Mouse (Mus musculus): ENCODE results near the gene Slfn8. TPM values are rescaled to one million over a fixed set of nuclear protein-coding genes. Genes with fewer than 3 reads are reported as not detected.
A peak's percentile ranks its signal among the peaks of the same experiment; 100 is the strongest.
"Not testable (repeated sequence)": the region's sequence is repeated elsewhere in the genome, so short reads cannot be mapped to it uniquely, and the experiment has no call there.

The Slfn8 gene
- polyA plus RNA-seq, 1 experiment from 2014 or later = 0.28 TPM

- H3K4me3 ChIP-seq (ENCODE audit: low read depth, low read length); H3K9me3 ChIP-seq (ENCODE audit: control insufficient read depth, low read length); H3K4me2 ChIP-seq (replicated peaks; ENCODE audit: low read depth, low read length); DNase-seq (ENCODE audit: low spot score); H3K27ac ChIP-seq (ENCODE audit: low read depth, low read length); H3K36me3 ChIP-seq (ENCODE audit: control insufficient read depth, insufficient read depth, low read length); H3K9ac ChIP-seq (ENCODE audit: low read depth, low read length); H3K27me3 ChIP-seq (ENCODE audit: control insufficient read depth, insufficient read depth, low read length); H3K4me1 ChIP-seq (replicated peaks; ENCODE audit: control insufficient read depth, insufficient read depth, low read length); ATAC-seq (ENCODE audit: low FRiP score): not testable (repeated sequence)
- WGBS = 80% methylated on average over 18 of the region's 18 CpGs
Measured at GRCm38 (mm10) chr11:83019561-83020519, 770 bp downstream of the Slfn8 start.

- H3K9me3 ChIP-seq (ENCODE audit: control insufficient read depth, low read length) = no peaks in the 10 kb centered on the region
- no peaks in the 10 kb centered on the region for H3K36me3 ChIP-seq (ENCODE audit: control insufficient read depth, insufficient read depth, low read length)
- DNase-seq (ENCODE audit: low spot score) = no peak
- ATAC-seq (ENCODE audit: low FRiP score) = no peak
- no peak overlapping the region for H3K4me3 ChIP-seq (ENCODE audit: low read depth, low read length)
- no peak overlapping the region for H3K9ac ChIP-seq (ENCODE audit: low read depth, low read length)
- no peaks in the 10 kb centered on the region for H3K4me1 ChIP-seq (replicated peaks; ENCODE audit: control insufficient read depth, insufficient read depth, low read length)
- no peak overlapping the region for H3K27ac ChIP-seq (ENCODE audit: low read depth, low read length)
- no peaks in the 10 kb centered on the region for H3K27me3 ChIP-seq (ENCODE audit: control insufficient read depth, insufficient read depth, low read length)
- H3K4me2 ChIP-seq (replicated peaks; ENCODE audit: low read depth, low read length) = no peak overlapping the region
Measured at GRCm38 (mm10) chr11:83016093-83016492, 4.5 kb downstream of the Slfn8 start.

- no peaks in the 10 kb centered on the region for H3K36me3 ChIP-seq (ENCODE audit: control insufficient read depth, insufficient read depth, low read length)
- H3K9ac ChIP-seq (ENCODE audit: low read depth, low read length) = no peak overlapping the region
- H3K4me3 ChIP-seq (ENCODE audit: low read depth, low read length) = no peak overlapping the region
- no peaks in the 10 kb centered on the region for H3K4me1 ChIP-seq (replicated peaks; ENCODE audit: control insufficient read depth, insufficient read depth, low read length)
- H3K9me3 ChIP-seq (ENCODE audit: control insufficient read depth, low read length) = no peaks in the 10 kb centered on the region
- ATAC-seq (ENCODE audit: low FRiP score) = no peak
- no peak for DNase-seq (ENCODE audit: low spot score)
- no peak overlapping the region for H3K4me2 ChIP-seq (replicated peaks; ENCODE audit: low read depth, low read length)
- H3K27ac ChIP-seq (ENCODE audit: low read depth, low read length) = no peak overlapping the region
- H3K27me3 ChIP-seq (ENCODE audit: control insufficient read depth, insufficient read depth, low read length) = no peaks in the 10 kb centered on the region
- WGBS = 78% methylated on average over 1 of the region's 1 CpGs
Measured at GRCm38 (mm10) chr11:83013356-83013755, 7.3 kb downstream of the Slfn8 start.

GRCm38 (mm10) chr11:82991469-82992166 is 29.0 kb downstream of the Slfn8 start, which contains the start of gene Slfn9:
TSS of gene Slfn9 (minus strand) at chr11:82991830.
- H3K4me1 ChIP-seq (replicated peaks; ENCODE audit: control insufficient read depth, insufficient read depth, low read length) = no peaks in the 10 kb centered on the region; the same call in 1 of the 2 replicates
- peak within 1 kb of the TSS; percentile 30 for H3K4me3 ChIP-seq (ENCODE audit: low read depth, low read length)
- H3K36me3 ChIP-seq (ENCODE audit: control insufficient read depth, insufficient read depth, low read length) = no peaks in the 10 kb centered on the region
- ATAC-seq (ENCODE audit: low FRiP score) = no peak
- H3K27me3 ChIP-seq (ENCODE audit: control insufficient read depth, insufficient read depth, low read length) = peaks cover 3% of the 10 kb centered on the region; the same call in 1 of the 2 replicates
- no peak within 1 kb of the TSS for H3K27ac ChIP-seq (ENCODE audit: low read depth, low read length)
- H3K4me2 ChIP-seq (replicated peaks; ENCODE audit: low read depth, low read length) = peak within 1 kb of the TSS; percentile 49
- H3K9me3 ChIP-seq (ENCODE audit: control insufficient read depth, low read length) = no peaks in the 10 kb centered on the region
- H3K9ac ChIP-seq (ENCODE audit: low read depth, low read length) = peak within 1 kb of the TSS; percentile 36
- WGBS = 9% methylated on average over 14 of the region's 14 CpGs
- peak; percentile 49 for DNase-seq (ENCODE audit: low spot score)

- H3K36me3 ChIP-seq (ENCODE audit: control insufficient read depth, insufficient read depth, low read length); ATAC-seq (ENCODE audit: low FRiP score); H3K4me1 ChIP-seq (replicated peaks; ENCODE audit: control insufficient read depth, insufficient read depth, low read length); H3K9me3 ChIP-seq (ENCODE audit: control insufficient read depth, low read length); H3K27me3 ChIP-seq (ENCODE audit: control insufficient read depth, insufficient read depth, low read length); H3K27ac ChIP-seq (ENCODE audit: low read depth, low read length): not testable (repeated sequence)
- H3K9ac ChIP-seq (ENCODE audit: low read depth, low read length) = peak overlapping the region; percentile 36; the same call in 1 of the 2 replicates
- WGBS = 11% methylated on average over 19 of the region's 19 CpGs
- peak; percentile 65 for DNase-seq (ENCODE audit: low spot score)
- peak overlapping the region; percentile 30 for H3K4me3 ChIP-seq (ENCODE audit: low read depth, low read length)
- peak overlapping the region; percentile 49 for H3K4me2 ChIP-seq (replicated peaks; ENCODE audit: low read depth, low read length)
Measured at GRCm38 (mm10) chr11:82990612-82991385, 29.8 kb downstream of the Slfn8 start.

- H3K27me3 ChIP-seq (ENCODE audit: control insufficient read depth, insufficient read depth, low read length) = peaks cover 3% of the 10 kb centered on the region; the same call in 1 of the 2 replicates
- no peak overlapping the region for H3K4me2 ChIP-seq (replicated peaks; ENCODE audit: low read depth, low read length)
- 32% methylated on average over 12 of the region's 12 CpGs for WGBS
- H3K36me3 ChIP-seq (ENCODE audit: control insufficient read depth, insufficient read depth, low read length) = no peaks in the 10 kb centered on the region
- no peaks in the 10 kb centered on the region for H3K9me3 ChIP-seq (ENCODE audit: control insufficient read depth, low read length)
- H3K9ac ChIP-seq (ENCODE audit: low read depth, low read length) = no peak overlapping the region
- ATAC-seq (ENCODE audit: low FRiP score) (no peak), DNase-seq (ENCODE audit: low spot score) (peak; percentile 8)
- H3K4me1 ChIP-seq (replicated peaks; ENCODE audit: control insufficient read depth, insufficient read depth, low read length) = no peaks in the 10 kb centered on the region; the same call in 1 of the 2 replicates
- H3K4me3 ChIP-seq (ENCODE audit: low read depth, low read length) = no peak overlapping the region
- no peak overlapping the region for H3K27ac ChIP-seq (ENCODE audit: low read depth, low read length)
Measured at GRCm38 (mm10) chr11:82989357-82989756, 31.3 kb downstream of the Slfn8 start.

GRCm38 (mm10) chr11:82987621-82988020 is 33.0 kb downstream of the Slfn8 start:
- no peaks in the 10 kb centered on the region for H3K36me3 ChIP-seq (ENCODE audit: control insufficient read depth, insufficient read depth, low read length)
- no peak overlapping the region for H3K4me3 ChIP-seq (ENCODE audit: low read depth, low read length)
- no peaks in the 10 kb centered on the region for H3K9me3 ChIP-seq (ENCODE audit: control insufficient read depth, low read length)
- ATAC-seq (ENCODE audit: low FRiP score) (no peak), DNase-seq (ENCODE audit: low spot score) (no peak)
- H3K4me2 ChIP-seq (replicated peaks; ENCODE audit: low read depth, low read length) = no peak overlapping the region
- WGBS = 85% methylated on average over 6 of the region's 6 CpGs
- no peaks in the 10 kb centered on the region; the same call in 1 of the 2 replicates for H3K4me1 ChIP-seq (replicated peaks; ENCODE audit: control insufficient read depth, insufficient read depth, low read length)
- H3K9ac ChIP-seq (ENCODE audit: low read depth, low read length) = no peak overlapping the region
- no peak overlapping the region for H3K27ac ChIP-seq (ENCODE audit: low read depth, low read length)
- H3K27me3 ChIP-seq (ENCODE audit: control insufficient read depth, insufficient read depth, low read length) = peaks cover 3% of the 10 kb centered on the region; the same call in 1 of the 2 replicates

- WGBS = 77% methylated on average over 17 of the region's 17 CpGs
Measured at GRCm38 (mm10) chr11:82983193-82983592, 37.4 kb downstream of the Slfn8 start.

More at GRCm38 (mm10) chr11:82983193-82983592, 37.4 kb downstream of the Slfn8 start:
- H3K4me1 ChIP-seq (replicated peaks; ENCODE audit: control insufficient read depth, insufficient read depth, low read length) = no peaks in the 10 kb centered on the region
- no peak overlapping the region for H3K4me2 ChIP-seq (replicated peaks; ENCODE audit: low read depth, low read length)
- no peaks in the 10 kb centered on the region for H3K27me3 ChIP-seq (ENCODE audit: control insufficient read depth, insufficient read depth, low read length)
- H3K27ac ChIP-seq (ENCODE audit: low read depth, low read length) = no peak overlapping the region
- DNase-seq (ENCODE audit: low spot score) = no peak
- ATAC-seq (ENCODE audit: low FRiP score) = no peak
- no peak overlapping the region for H3K9ac ChIP-seq (ENCODE audit: low read depth, low read length)
- H3K4me3 ChIP-seq (ENCODE audit: low read depth, low read length) = no peak overlapping the region
- H3K36me3 ChIP-seq (ENCODE audit: control insufficient read depth, insufficient read depth, low read length) = no peaks in the 10 kb centered on the region
- no peaks in the 10 kb centered on the region for H3K9me3 ChIP-seq (ENCODE audit: control insufficient read depth, low read length)

Data from hindbrain, embryonic 11.5 days (tissue).